Mouse (Mus musculus): Measurements from ENCODE around the gene Cachd1. TPM values are rescaled to one million over a fixed set of nuclear protein-coding genes. Genes with fewer than 3 reads are reported as not detected.

Gene Cachd1
- polyA plus RNA-seq, 1 experiment from 2014 or later = 42.3 TPM

DNA sequence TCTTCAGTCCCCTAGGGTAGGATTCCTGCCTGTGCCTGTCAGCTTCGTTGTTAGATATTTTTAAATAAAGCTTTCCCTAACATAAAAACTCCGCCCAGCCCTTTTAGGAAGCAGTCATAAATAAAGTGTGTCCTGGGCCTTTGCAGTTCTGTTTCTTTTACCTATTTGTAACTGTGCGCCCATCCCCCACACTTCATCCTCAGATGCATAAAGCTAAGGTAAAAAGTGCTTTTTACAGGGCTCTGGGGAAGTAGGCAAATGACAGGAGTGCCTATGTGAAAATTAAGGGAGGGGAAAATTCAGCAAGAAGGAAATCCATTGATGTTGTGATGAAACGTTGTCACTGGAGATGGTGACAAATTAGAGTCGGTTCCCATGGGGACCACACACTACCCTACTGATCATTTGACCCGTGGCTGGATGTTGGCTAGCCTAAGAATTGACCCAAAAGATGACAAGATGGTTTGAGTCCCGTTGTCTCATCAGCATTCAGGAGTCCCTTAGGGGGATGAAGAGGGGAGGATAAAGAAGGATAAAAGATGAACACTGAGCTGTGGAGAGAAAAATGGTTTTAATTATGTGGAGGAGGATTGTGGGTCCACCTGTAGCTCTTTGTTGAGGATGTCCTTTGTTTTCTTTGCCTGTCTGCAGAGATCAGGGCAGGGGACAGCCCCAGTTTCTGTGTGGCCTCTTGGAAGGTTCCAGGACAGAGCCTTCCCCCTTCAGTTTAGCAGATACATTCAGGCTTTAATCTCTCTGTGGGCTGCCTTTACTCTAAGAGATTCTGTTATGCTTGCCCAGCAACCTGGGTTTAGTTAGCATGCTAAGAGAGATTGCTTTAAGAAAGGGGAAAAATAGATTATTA lies 113.9 kb downstream of the Cachd1 start:
- Histone ChIP-seq H3K27me3 (ENCODE audit: control insufficient read depth, insufficient read depth, low read length) (no peaks in the 10 kb centered on the region), H3K9me3 (ENCODE audit: control insufficient read depth, low read length) (no peaks in the 10 kb centered on the region), H3K36me3 (ENCODE audit: control insufficient read depth, insufficient read depth, low read length) (no peaks in the 10 kb centered on the region), H3K9ac (ENCODE audit: low read length) (no peak overlapping the region), H3K4me3 (ENCODE audit: low read depth, low read length) (no peak overlapping the region), H3K4me2 (ENCODE audit: low read depth, severe bottlenecking) (no peak overlapping the region), H3K27ac (replicated peaks; ENCODE audit: low read depth, low read length) (no peak overlapping the region), H3K4me1 (ENCODE audit: control insufficient read depth, insufficient read depth, low read length) (peaks cover 29% of the 10 kb centered on the region)
- DNase-seq (ENCODE audit: low spot score) (peak; percentile 38), ATAC-seq (ENCODE audit: insufficient number of reproducible peaks, low FRiP score, low TSS enrichment, low read depth) (no peak)
- WGBS = 37% methylated on average over 7 of the region's 7 CpGs

DNA sequence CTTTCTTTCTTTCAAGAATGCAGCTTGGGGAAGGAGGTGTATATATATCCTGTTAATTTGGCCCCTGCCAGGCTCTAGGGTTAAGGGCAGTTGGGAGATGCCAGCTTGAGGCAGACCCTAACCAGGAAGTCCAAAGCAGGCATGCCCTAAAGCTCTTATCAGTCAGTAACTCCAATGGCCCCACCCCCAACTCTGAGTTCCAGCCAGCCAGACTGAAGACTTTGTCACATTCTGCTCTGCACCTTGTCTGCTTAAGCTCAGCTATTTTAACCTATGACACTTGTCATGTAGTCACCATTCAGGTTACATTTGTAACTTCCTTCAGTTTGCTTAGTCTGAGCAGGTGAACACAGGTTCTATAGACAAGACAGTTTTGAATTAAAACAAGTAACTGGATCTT lies 117.3 kb downstream of the Cachd1 start:
- H3K36me3 ChIP-seq (ENCODE audit: control insufficient read depth, insufficient read depth, low read length) = no peaks in the 10 kb centered on the region
- no peak for ATAC-seq (ENCODE audit: insufficient number of reproducible peaks, low FRiP score, low TSS enrichment, low read depth)
- H3K27ac ChIP-seq (replicated peaks; ENCODE audit: low read depth, low read length) = no peak overlapping the region
- no peak overlapping the region for H3K4me3 ChIP-seq (ENCODE audit: low read depth, low read length)
- no peak overlapping the region for H3K9ac ChIP-seq (ENCODE audit: low read length)
- H3K4me2 ChIP-seq (ENCODE audit: low read depth, severe bottlenecking) = no peak overlapping the region
- peaks cover 16% of the 10 kb centered on the region for H3K4me1 ChIP-seq (ENCODE audit: control insufficient read depth, insufficient read depth, low read length)
- DNase-seq (ENCODE audit: low spot score) = no peak
- H3K9me3 ChIP-seq (ENCODE audit: control insufficient read depth, low read length) = no peaks in the 10 kb centered on the region
- H3K27me3 ChIP-seq (ENCODE audit: control insufficient read depth, insufficient read depth, low read length) = no peaks in the 10 kb centered on the region

DNA sequence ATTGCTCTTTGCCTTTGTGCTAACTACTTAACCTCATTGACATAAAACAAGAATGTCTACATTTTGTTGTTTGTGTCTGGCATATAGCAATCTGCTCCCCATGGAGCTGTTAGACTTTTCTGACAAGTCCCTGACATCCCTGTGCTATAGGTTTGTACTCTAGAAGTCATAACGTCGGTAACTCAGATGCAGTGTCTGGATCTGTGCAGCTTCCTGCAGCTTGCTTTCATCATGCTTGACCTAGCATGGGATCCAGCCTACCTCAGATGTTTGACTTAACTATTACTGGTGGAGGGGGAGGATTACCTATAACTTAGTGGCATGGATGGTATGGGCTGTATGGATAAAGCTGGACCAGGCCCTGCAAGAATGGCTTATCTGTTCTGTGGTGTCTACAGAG lies 117.7 kb downstream of the Cachd1 start:
- no peak overlapping the region for H3K4me3 ChIP-seq (ENCODE audit: low read depth, low read length)
- no peaks in the 10 kb centered on the region for H3K27me3 ChIP-seq (ENCODE audit: control insufficient read depth, insufficient read depth, low read length)
- ATAC-seq (ENCODE audit: insufficient number of reproducible peaks, low FRiP score, low TSS enrichment, low read depth) (no peak), DNase-seq (ENCODE audit: low spot score) (no peak)
- no peak overlapping the region for H3K27ac ChIP-seq (replicated peaks; ENCODE audit: low read depth, low read length)
- H3K4me1 ChIP-seq (ENCODE audit: control insufficient read depth, insufficient read depth, low read length) = peaks cover 16% of the 10 kb centered on the region
- no peak overlapping the region for H3K9ac ChIP-seq (ENCODE audit: low read length)
- H3K4me2 ChIP-seq (ENCODE audit: low read depth, severe bottlenecking) = no peak overlapping the region
- no peaks in the 10 kb centered on the region for H3K9me3 ChIP-seq (ENCODE audit: control insufficient read depth, low read length)
- H3K36me3 ChIP-seq (ENCODE audit: control insufficient read depth, insufficient read depth, low read length) = no peaks in the 10 kb centered on the region
- WGBS = 85% methylated on average over 2 of the region's 2 CpGs

DNA sequence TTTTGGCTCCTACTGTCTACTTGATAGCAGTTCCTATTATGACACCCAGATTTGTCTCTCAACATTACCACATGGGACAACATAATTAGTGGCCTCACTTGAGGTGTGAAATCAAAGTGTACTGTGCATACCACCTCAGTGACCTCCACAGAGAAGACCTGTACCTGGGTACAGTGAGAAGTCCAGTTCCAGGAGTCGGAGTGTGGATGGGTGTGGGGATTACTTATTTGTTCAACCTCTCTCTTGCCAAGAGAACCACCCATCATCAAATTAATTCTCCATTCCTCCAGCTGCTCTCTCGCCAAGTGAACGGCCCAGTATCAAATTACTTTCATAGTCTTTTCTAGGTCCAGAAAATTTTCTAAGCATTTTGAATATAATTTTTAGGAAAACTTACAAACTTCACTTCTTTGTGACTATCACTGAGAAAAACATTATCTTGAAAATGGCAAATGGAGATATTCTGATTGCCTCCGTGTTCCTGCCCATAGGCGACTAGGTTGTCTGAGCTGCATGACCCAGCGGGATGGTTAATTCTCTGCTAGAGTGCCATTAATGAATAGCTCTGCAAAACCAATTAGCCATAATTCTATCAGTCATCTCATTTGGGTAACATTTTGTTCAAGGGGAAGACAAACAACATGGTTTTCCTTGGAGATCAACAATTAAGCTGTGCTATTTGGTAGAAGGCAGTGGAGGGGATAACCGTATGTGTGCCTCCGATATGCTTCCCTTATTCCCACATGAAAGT lies 120.0 kb downstream of the Cachd1 start:
- no peak overlapping the region for H3K4me2 ChIP-seq (ENCODE audit: low read depth, severe bottlenecking)
- H3K9ac ChIP-seq (ENCODE audit: low read length) = no peak overlapping the region
- H3K4me3 ChIP-seq (ENCODE audit: low read depth, low read length) = no peak overlapping the region
- H3K27ac ChIP-seq (replicated peaks; ENCODE audit: low read depth, low read length) = no peak overlapping the region
- 90% methylated on average over 8 of the region's 8 CpGs for WGBS
- ATAC-seq (ENCODE audit: insufficient number of reproducible peaks, low FRiP score, low TSS enrichment, low read depth) = no peak
- H3K4me1 ChIP-seq (ENCODE audit: control insufficient read depth, insufficient read depth, low read length) = no peaks in the 10 kb centered on the region
- no peaks in the 10 kb centered on the region for H3K36me3 ChIP-seq (ENCODE audit: control insufficient read depth, insufficient read depth, low read length)
- no peaks in the 10 kb centered on the region for H3K27me3 ChIP-seq (ENCODE audit: control insufficient read depth, insufficient read depth, low read length)
- H3K9me3 ChIP-seq (ENCODE audit: control insufficient read depth, low read length) = no peaks in the 10 kb centered on the region
- no peak for DNase-seq (ENCODE audit: low spot score)

DNA sequence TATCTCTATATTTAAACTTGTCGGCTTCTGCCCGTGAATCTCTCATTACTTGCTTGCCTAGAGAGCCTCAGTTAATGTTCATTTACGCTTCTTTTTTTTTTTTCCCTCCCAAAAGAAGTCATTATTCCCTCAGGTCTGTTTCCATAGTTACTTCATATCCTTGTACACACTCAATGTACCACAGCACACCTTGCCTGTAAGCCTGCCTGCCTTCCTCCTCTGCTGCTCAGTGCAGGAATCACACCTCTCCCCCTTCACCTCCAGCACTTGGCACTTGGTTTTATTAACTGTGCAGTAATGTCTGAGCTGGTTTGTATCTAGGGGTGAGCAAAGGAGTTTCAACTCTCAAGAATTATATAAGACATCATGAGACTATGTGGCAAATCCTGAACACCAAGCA lies 121.5 kb downstream of the Cachd1 start:
- H3K4me1 ChIP-seq (ENCODE audit: control insufficient read depth, insufficient read depth, low read length) = no peaks in the 10 kb centered on the region
- H3K36me3 ChIP-seq (ENCODE audit: control insufficient read depth, insufficient read depth, low read length) = no peaks in the 10 kb centered on the region
- no peak for DNase-seq (ENCODE audit: low spot score)
- no peak overlapping the region for H3K4me2 ChIP-seq (ENCODE audit: low read depth, severe bottlenecking)
- no peaks in the 10 kb centered on the region for H3K9me3 ChIP-seq (ENCODE audit: control insufficient read depth, low read length)
- no peaks in the 10 kb centered on the region for H3K27me3 ChIP-seq (ENCODE audit: control insufficient read depth, insufficient read depth, low read length)
- no peak overlapping the region for H3K9ac ChIP-seq (ENCODE audit: low read length)
- H3K27ac ChIP-seq (replicated peaks; ENCODE audit: low read depth, low read length) = no peak overlapping the region
- no peak for ATAC-seq (ENCODE audit: insufficient number of reproducible peaks, low FRiP score, low TSS enrichment, low read depth)
- H3K4me3 ChIP-seq (ENCODE audit: low read depth, low read length) = no peak overlapping the region
- 96% methylated on average over 3 of the region's 3 CpGs for WGBS

DNA sequence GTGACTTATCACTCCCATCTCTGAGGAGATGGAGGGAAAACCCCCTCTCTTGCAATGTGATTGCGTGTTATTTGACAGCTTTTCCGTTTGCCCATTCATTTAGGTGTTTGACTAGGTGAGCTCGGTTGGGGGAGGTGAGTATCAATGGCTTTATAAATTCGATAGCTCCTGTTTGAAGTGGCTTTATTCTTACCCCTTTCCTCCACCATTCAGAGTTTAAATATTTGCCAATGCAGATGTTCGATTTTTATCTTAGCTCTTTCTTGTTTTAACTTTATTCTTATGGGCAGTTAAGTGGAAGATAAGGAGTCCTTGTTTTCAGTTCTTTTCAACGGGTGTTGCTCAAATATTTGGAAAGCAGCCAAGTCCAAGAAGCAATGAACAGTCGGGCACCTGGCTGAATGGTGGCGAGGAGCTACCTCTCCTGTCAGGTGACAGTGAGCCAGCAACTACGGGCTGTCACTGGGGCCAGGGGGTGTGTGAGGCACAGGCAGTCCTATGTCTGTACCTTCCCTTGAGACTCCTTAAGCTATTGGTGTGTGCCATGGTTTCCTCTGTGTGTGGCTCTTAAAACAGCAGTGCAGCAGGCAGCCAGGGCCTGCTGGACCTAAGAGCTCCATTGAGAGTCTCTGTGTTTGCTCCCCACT lies 133.3 kb downstream of the Cachd1 start:
- Histone ChIP-seq H3K9ac (ENCODE audit: low read length) (no peak overlapping the region), H3K4me2 (ENCODE audit: low read depth, severe bottlenecking) (no peak overlapping the region), H3K27me3 (ENCODE audit: control insufficient read depth, insufficient read depth, low read length) (no peaks in the 10 kb centered on the region), H3K4me1 (ENCODE audit: control insufficient read depth, insufficient read depth, low read length) (peaks cover 17% of the 10 kb centered on the region), H3K4me3 (ENCODE audit: low read depth, low read length) (no peak overlapping the region), H3K27ac (replicated peaks; ENCODE audit: low read depth, low read length) (no peak overlapping the region), H3K36me3 (ENCODE audit: control insufficient read depth, insufficient read depth, low read length) (no peaks in the 10 kb centered on the region), H3K9me3 (ENCODE audit: control insufficient read depth, low read length) (no peaks in the 10 kb centered on the region)
- ATAC-seq (ENCODE audit: insufficient number of reproducible peaks, low FRiP score, low TSS enrichment, low read depth) (no peak), DNase-seq (ENCODE audit: low spot score) (peak; percentile 24)
- WGBS = 64% methylated on average over 9 of the region's 9 CpGs

DNA sequence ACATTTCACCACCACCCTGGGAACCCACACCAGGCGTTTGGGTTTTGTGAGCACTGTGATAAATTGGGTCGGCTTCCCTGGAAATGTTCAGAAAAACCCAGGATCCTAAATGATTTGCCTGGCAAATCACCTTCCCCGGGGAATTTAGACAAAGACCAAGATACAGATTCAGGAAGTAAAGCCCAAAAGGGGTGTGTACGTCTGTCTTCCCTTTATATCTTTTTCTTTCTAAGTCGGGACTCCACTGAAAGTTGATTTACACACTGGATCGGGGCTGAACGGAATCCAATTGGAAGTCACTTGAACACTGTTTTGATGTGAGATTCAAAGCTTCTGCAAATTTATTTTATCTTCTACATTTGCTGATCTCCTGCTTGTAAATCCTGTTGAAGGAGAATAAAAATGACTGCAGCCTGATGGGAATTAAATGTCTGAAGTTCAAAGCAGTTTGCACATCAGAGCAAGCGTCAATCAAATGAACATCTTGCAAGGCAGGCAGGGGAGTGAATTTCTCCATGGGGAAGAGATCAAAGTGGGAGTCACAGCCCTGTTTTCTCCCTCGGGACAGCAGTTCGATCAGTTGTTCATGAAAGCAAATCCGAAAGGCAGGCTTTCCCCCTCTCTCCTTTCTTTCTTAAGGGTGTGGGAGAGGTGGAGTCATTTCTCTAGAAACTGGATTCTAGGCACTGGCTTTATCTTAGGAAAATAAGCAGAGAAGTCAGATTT lies 134.3 kb downstream of the Cachd1 start:
- WGBS = 14% methylated on average over 11 of the region's 11 CpGs
- Histone ChIP-seq H3K9ac (ENCODE audit: low read length) (no peak overlapping the region), H3K36me3 (ENCODE audit: control insufficient read depth, insufficient read depth, low read length) (no peaks in the 10 kb centered on the region), H3K9me3 (ENCODE audit: control insufficient read depth, low read length) (no peaks in the 10 kb centered on the region), H3K4me1 (ENCODE audit: control insufficient read depth, insufficient read depth, low read length) (peaks cover 17% of the 10 kb centered on the region), H3K27ac (replicated peaks; ENCODE audit: low read depth, low read length) (no peak overlapping the region), H3K27me3 (ENCODE audit: control insufficient read depth, insufficient read depth, low read length) (no peaks in the 10 kb centered on the region), H3K4me3 (ENCODE audit: low read depth, low read length) (no peak overlapping the region), H3K4me2 (ENCODE audit: low read depth, severe bottlenecking) (no peak overlapping the region)
- no peak for ATAC-seq (ENCODE audit: insufficient number of reproducible peaks, low FRiP score, low TSS enrichment, low read depth)
- DNase-seq (ENCODE audit: low spot score) = no peak

DNA sequence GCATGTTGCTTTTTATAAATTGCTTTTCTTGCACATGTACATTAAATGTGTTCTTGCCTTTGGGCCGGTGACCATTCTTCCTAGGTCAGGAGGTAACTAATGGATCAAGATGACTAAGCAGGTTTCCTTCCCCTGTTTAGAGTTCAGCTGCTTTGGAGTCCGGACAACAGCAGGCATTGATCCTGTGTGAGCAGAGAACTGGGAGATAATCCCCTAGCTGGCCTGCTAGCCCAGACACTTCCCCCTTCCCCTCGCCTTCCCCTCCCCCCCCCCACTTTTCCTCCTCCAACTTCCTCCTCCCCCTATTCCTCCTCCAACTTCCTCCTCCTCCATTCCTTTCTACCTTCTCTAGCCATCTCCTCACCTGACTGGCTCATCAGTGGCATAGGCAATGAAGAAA lies 135.2 kb downstream of the Cachd1 start:
- H3K4me2 ChIP-seq (ENCODE audit: low read depth, severe bottlenecking) = no peak overlapping the region
- H3K27me3 ChIP-seq (ENCODE audit: control insufficient read depth, insufficient read depth, low read length) = no peaks in the 10 kb centered on the region
- H3K4me1 ChIP-seq (ENCODE audit: control insufficient read depth, insufficient read depth, low read length) = peaks cover 17% of the 10 kb centered on the region
- 37% methylated on average over 3 of the region's 3 CpGs for WGBS
- H3K9me3 ChIP-seq (ENCODE audit: control insufficient read depth, low read length) = no peaks in the 10 kb centered on the region
- no peaks in the 10 kb centered on the region for H3K36me3 ChIP-seq (ENCODE audit: control insufficient read depth, insufficient read depth, low read length)
- DNase-seq (ENCODE audit: low spot score) (no peak), ATAC-seq (ENCODE audit: insufficient number of reproducible peaks, low FRiP score, low TSS enrichment, low read depth) (no peak)
- no peak overlapping the region for H3K27ac ChIP-seq (replicated peaks; ENCODE audit: low read depth, low read length)
- H3K4me3 ChIP-seq (ENCODE audit: low read depth, low read length) = no peak overlapping the region
- no peak overlapping the region for H3K9ac ChIP-seq (ENCODE audit: low read length)
